Mouse (Mus musculus) CH12.LX (cell line): ENCODE data around the gene Fkbp7. TPM values are rescaled to one million over a fixed set of nuclear protein-coding genes. Genes with fewer than 3 reads are reported as not detected.
A peak's percentile ranks its signal among the peaks of the same experiment; 100 is the strongest.

Source experiments
- DNase-seq: peaks from one replicate; pipeline ENCODE4 v3.0.0-alpha.2; 2013; ENCODE audit errors: extremely low read depth
- H3K27ac ChIP-seq: 2 replicates; pipeline ENCODE4 v1.5.1; 2012; ENCODE audit warnings: low read depth, mild to moderate bottlenecking, control low read depth, moderate library complexity; ENCODE audit not compliant: insufficient read depth
- H3K27me3 ChIP-seq: replicated peaks from 2 replicates; pipeline ENCODE3; 2012; ENCODE audit warnings: inconsistent platforms
- H3K36me3 ChIP-seq, 2 experiments: replicated peaks in 1 of 2; 2 replicates each; pipeline versions ENCODE3 to v1.6.1; 2012; ENCODE audit warnings: inconsistent platforms in 1 of 2, low read length in 1 of 2, mild to moderate bottlenecking in 1 of 2, mixed read lengths in 1 of 2, moderate library complexity in 1 of 2; ENCODE audit not compliant: control insufficient read depth in 1 of 2, insufficient read depth in 1 of 2
- H3K4me1 ChIP-seq, 2 experiments: 2 replicates each; pipeline ENCODE4 v1.6.1; 2012; ENCODE audit warnings: inconsistent platforms in 1 of 2, moderate library complexity in 1 of 2; ENCODE audit not compliant: insufficient read depth in 2 of 2, control insufficient read depth in 1 of 2
- H3K4me2 ChIP-seq: 2 replicates; pipeline ENCODE4 v1.6.1; 2012; ENCODE audit warnings: low read depth, mild to moderate bottlenecking, control low read depth; ENCODE audit not compliant: poor library complexity, insufficient read depth, severe bottlenecking
- H3K4me3 ChIP-seq, 3 experiments: fragments of 150-350 bp in 1 of 3; sonication (generic) in 1 of 3; replicated peaks in 1 of 3; 2 replicates each; pipeline versions ENCODE3 to v1.5.1; 2011 to 2012; ENCODE audit warnings: low read depth in 2 of 3, low read length in 2 of 3, mild to moderate bottlenecking in 2 of 3, moderate library complexity in 2 of 3, control low read depth in 1 of 3, improper control_type of control experiment in 1 of 3, inconsistent platforms in 1 of 3, mixed read lengths in 1 of 3; ENCODE audit not compliant: poor library complexity in 1 of 3
- H3K79me2 ChIP-seq: replicated peaks from 2 replicates; pipeline ENCODE4 v1.6.1; 2012; ENCODE audit warnings: mild to moderate bottlenecking, moderate library complexity; ENCODE audit not compliant: control insufficient read depth, poor library complexity, insufficient read depth, severe bottlenecking; ENCODE audit errors: extremely low read depth
- H3K9ac ChIP-seq: 2 replicates; pipeline ENCODE4 v1.6.1; 2012; ENCODE audit warnings: low read depth, mild to moderate bottlenecking, control low read depth, moderate library complexity; ENCODE audit not compliant: insufficient read depth
- H3K9me3 ChIP-seq: replicated peaks from 2 replicates; pipeline ENCODE3; 2012; ENCODE audit warnings: low read length, inconsistent platforms, mixed read lengths
- BHLHE40 ChIP-seq: IDR thresholded peaks from 2 replicates; pipeline ENCODE4 v1.6.1; 2011; ENCODE audit warnings: mild to moderate bottlenecking, low read depth, low read length, improper control_type of control experiment
- CHD1 ChIP-seq: IDR thresholded peaks from 2 replicates; pipeline ENCODE4 v1.6.1; 2012; ENCODE audit warnings: low read depth, low read length, improper control_type of control experiment, inconsistent platforms
- CHD2 ChIP-seq: IDR thresholded peaks from 2 replicates; pipeline ENCODE4 v1.6.1; 2011; ENCODE audit warnings: low read length, improper control_type of control experiment
- CTCF ChIP-seq, 2 experiments: IDR thresholded peaks in 1 of 2; conservative IDR thresholded peaks in 1 of 2; 2 replicates each; pipeline ENCODE4 v1.5.1; 2011 to 2012; ENCODE audit warnings: low read depth in 2 of 2, low read length in 2 of 2, improper control_type of control experiment in 1 of 2, inconsistent platforms in 1 of 2, mild to moderate bottlenecking in 1 of 2, moderate library complexity in 1 of 2
- E2F4 ChIP-seq: IDR thresholded peaks from 2 replicates; pipeline ENCODE4 v1.6.1; 2011; ENCODE audit warnings: low read depth, low read length, improper control_type of control experiment; ENCODE audit not compliant: insufficient replicate concordance
- ELF1 ChIP-seq: IDR thresholded peaks from 2 replicates; pipeline ENCODE4 v1.6.1; 2014; ENCODE audit warnings: low read depth, mild to moderate bottlenecking, inconsistent platforms, low read length, improper control_type of control experiment
- EP300 ChIP-seq: IDR thresholded peaks from 2 replicates; pipeline ENCODE4 v1.6.1; 2011; ENCODE audit warnings: low read length, improper control_type of control experiment
- ETS1 ChIP-seq: conservative IDR thresholded peaks from 2 replicates; pipeline ENCODE4 v1.6.1; 2012; ENCODE audit warnings: low read depth, mild to moderate bottlenecking, inconsistent platforms, low read length, improper control_type of control experiment, moderate library complexity
- HCFC1 ChIP-seq: IDR thresholded peaks from 2 replicates; pipeline ENCODE4 v1.6.1; 2012; ENCODE audit warnings: low read depth, mild to moderate bottlenecking, inconsistent platforms, low read length, improper control_type of control experiment
- IRF4 ChIP-seq: IDR thresholded peaks from 2 replicates; pipeline ENCODE4 v1.6.1; 2014; ENCODE audit warnings: low read depth, mild to moderate bottlenecking, inconsistent platforms, low read length, improper control_type of control experiment
- JUND ChIP-seq: conservative IDR thresholded peaks from 2 replicates; pipeline ENCODE4 v1.6.1; 2011; ENCODE audit warnings: low read depth, low read length, improper control_type of control experiment
- KAT2A ChIP-seq: IDR thresholded peaks from 2 replicates; pipeline ENCODE4 v1.6.1; 2012; ENCODE audit warnings: low read length, improper control_type of control experiment, inconsistent platforms; ENCODE audit not compliant: insufficient replicate concordance
- MAFK ChIP-seq: IDR thresholded peaks from 2 replicates; pipeline ENCODE4 v1.6.1; 2011; ENCODE audit warnings: low read length, improper control_type of control experiment; ENCODE audit not compliant: insufficient replicate concordance
- MAX ChIP-seq: IDR thresholded peaks from 2 replicates; pipeline ENCODE4 v1.6.1; 2011; ENCODE audit warnings: low read length, improper control_type of control experiment
- MAZ ChIP-seq: IDR thresholded peaks from 2 replicates; pipeline ENCODE4 v1.6.1; 2012; ENCODE audit warnings: low read depth, mild to moderate bottlenecking, inconsistent platforms, low read length, improper control_type of control experiment, moderate library complexity
- NELFE ChIP-seq: IDR thresholded peaks from 2 replicates; pipeline ENCODE4 v1.6.1; 2011; ENCODE audit warnings: low read depth, low read length, improper control_type of control experiment
- NRF1 ChIP-seq: IDR thresholded peaks from 2 replicates; pipeline ENCODE4 v1.6.1; 2014; ENCODE audit warnings: low read depth, mild to moderate bottlenecking, inconsistent platforms, low read length, improper control_type of control experiment, moderate library complexity
- POLR2AphosphoS2 ChIP-seq: IDR thresholded peaks from 2 replicates; pipeline ENCODE4 v1.6.1; 2011; ENCODE audit warnings: low read depth, low read length, improper control_type of control experiment
- RAD21 ChIP-seq: IDR thresholded peaks from 2 replicates; pipeline ENCODE4 v1.6.1; 2011; ENCODE audit warnings: low read depth, mild to moderate bottlenecking, low read length, improper control_type of control experiment, moderate library complexity
- RCOR1 ChIP-seq: conservative IDR thresholded peaks from 2 replicates; pipeline ENCODE4 v1.6.1; 2012; ENCODE audit warnings: low read depth, mild to moderate bottlenecking, inconsistent platforms, low read length, improper control_type of control experiment
- SMC3 ChIP-seq: IDR thresholded peaks from 2 replicates; pipeline ENCODE4 v1.6.1; 2011; ENCODE audit warnings: low read depth, low read length, improper control_type of control experiment
- TBP ChIP-seq: conservative IDR thresholded peaks from 2 replicates; pipeline ENCODE4 v1.6.1; 2011; ENCODE audit warnings: low read depth, low read length, improper control_type of control experiment
- USF2 ChIP-seq: conservative IDR thresholded peaks from 2 replicates; pipeline ENCODE4 v1.6.1; 2011; ENCODE audit warnings: low read depth, low read length, improper control_type of control experiment
- ZC3H11A ChIP-seq: IDR thresholded peaks from 2 replicates; pipeline ENCODE4 v1.6.1; 2012; ENCODE audit warnings: low read depth, mild to moderate bottlenecking, inconsistent platforms, low read length, improper control_type of control experiment
- ZKSCAN1 ChIP-seq: IDR thresholded peaks from 2 replicates; pipeline ENCODE4 v1.6.1; 2012; ENCODE audit warnings: low read depth, inconsistent platforms, low read length, improper control_type of control experiment, borderline replicate concordance
- dilution Hi-C: fragments of 300-500 bp; cut with MboI; formaldehyde crosslinking; loops from 2 replicates; pipeline ENCODE4 v1.14.3; 2020; ENCODE audit warnings: low sequenced_read_pairs; ENCODE audit not compliant: extremely low pct_unique_long_range_greater_than_20kb, extremely low pct_ligation_motif_present
- in situ Hi-C: fragments of 300-500 bp; cut with MboI; formaldehyde crosslinking; loops from 3 replicates; pipeline ENCODE4 v1.14.3; 2019; ENCODE audit warnings: low sequenced_read_pairs, low pct_ligation_motif_present, low pct_unique_long_range_greater_than_20kb, mixed read lengths
- polyA plus RNA-seq: library from polyadenylated mRNA; unstranded; fragments of >175 nt; gene quantifications from 2 replicates; pipeline ENCODE4 v1.2.1, GENCODE M21; 2012; ENCODE audit warnings: low read depth; ENCODE audit not compliant: insufficient read length
- total RNA-seq, 2 experiments: library from RNA; depleted of rRNA; stranded (reverse); fragments of 300-350 nt in 1 of 2; fragments of >200 nt in 1 of 2; gene quantifications; 2 replicates each; pipeline ENCODE4 v1.2.3; 2012 to 2014

Fkbp7 gene
- total and polyA plus RNA-seq, 3 experiments: 1.5 to 1.7 (median 1.5) TPM

DNA sequence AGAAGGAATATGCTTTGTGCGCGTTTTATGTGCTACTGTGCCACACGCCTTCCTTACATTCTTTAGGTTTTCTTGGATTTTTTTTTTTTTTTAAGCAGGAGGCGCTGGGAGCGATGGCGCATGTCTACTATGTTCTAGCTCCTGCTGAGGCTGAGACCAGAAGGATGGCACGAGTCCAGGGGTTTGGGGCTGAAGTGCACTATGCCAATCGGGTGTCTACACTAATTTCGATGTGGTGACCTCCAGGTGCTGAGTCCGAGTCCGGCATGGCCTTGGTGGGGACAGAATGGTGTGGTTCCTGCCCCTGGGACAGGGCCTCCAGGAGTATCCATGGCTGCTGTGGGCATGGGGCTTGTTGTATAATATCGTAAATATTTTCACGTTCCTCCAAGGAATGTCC is 14.4 kb downstream of the Fkbp7 start:
- H3K27ac ChIP-seq: no peak overlapping the region
- no peaks in the 10 kb centered on the region for H3K79me2 ChIP-seq
- dilution Hi-C loops: no loop called here
- no peaks in the 10 kb centered on the region for H3K27me3 ChIP-seq
- no peak for TF ChIP-seq EP300
- TF ChIP-seq RCOR1: no peak
- TF ChIP-seq TBP: no peak
- TF ChIP-seq MAFK: no peak
- TF ChIP-seq ZC3H11A: no peak
- TF ChIP-seq ZKSCAN1: no peak
- TF ChIP-seq SMC3: no peak
- no peak for TF ChIP-seq RAD21
- no peak for TF ChIP-seq HCFC1
- no peak for TF ChIP-seq CHD2
- no peak for TF ChIP-seq NELFE
- TF ChIP-seq JUND: no peak
- no peak for TF ChIP-seq ETS1
- TF ChIP-seq KAT2A: no peak
- no peak for TF ChIP-seq BHLHE40
- TF ChIP-seq POLR2AphosphoS2: no peak
- TF ChIP-seq E2F4: no peak
- no peak for TF ChIP-seq USF2
- H3K9me3 ChIP-seq: no peaks in the 10 kb centered on the region
- H3K4me1 ChIP-seq: 0 out of 4 replicates have a peak, but pooled peaks cover 0 to 2% of the 10 kb centered on the region in 2 experiments
- H3K4me2 ChIP-seq: no peak overlapping the region
- DNase-seq: no peak
- H3K36me3 ChIP-seq: peaks cover 0 to 13% of the 10 kb centered on the region in 2 experiments
- no peak overlapping the region for H3K9ac ChIP-seq
- H3K4me3 ChIP-seq: no peak overlapping the region
- in situ Hi-C loops: no loop called here

DNA sequence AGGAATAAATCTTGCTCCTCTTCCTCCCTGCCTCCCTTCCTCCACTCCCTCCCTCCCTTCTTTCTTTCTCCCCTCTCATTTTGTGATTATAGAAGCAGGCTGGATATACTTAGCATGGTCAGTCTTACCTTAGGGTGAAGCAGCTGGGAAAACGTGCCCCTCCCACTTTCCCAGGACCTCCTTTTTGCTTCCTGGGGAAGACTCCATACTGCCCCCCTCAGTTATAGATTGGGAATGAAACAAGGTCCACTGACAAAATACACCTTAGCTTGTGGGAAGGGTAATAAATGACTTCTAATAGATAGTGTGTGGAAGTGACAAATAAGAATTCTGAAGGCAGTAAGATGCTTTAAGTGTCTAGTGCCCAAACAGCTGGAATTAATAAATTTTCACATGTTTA is 16.9 kb downstream of the Fkbp7 start:
- no peaks in the 10 kb centered on the region for H3K79me2 ChIP-seq
- DNase-seq: no peak
- H3K4me3 ChIP-seq: no peak overlapping the region
- H3K9ac ChIP-seq: no peak overlapping the region
- H3K4me1 ChIP-seq: 0 out of 4 replicates have a peak, but pooled peaks cover 0 to 2% of the 10 kb centered on the region in 2 experiments
- H3K27me3 ChIP-seq: no peaks in the 10 kb centered on the region
- H3K9me3 ChIP-seq: no peaks in the 10 kb centered on the region
- in situ Hi-C loops: no loop called here
- H3K4me2 ChIP-seq: peak overlapping the region; percentile 21; the same call in 1 of the 2 replicates
- TF ChIP-seq IRF4 (peak; percentile 35; the same call in 1 of the 2 replicates), RAD21 (peak; percentile 10), ELF1 (no peak), MAZ (0 out of 2 replicates have a peak, but pooled peaks have one; percentile 17), CHD1 (no peak), NRF1 (no peak), RCOR1 (no peak), MAX (no peak), CTCF (conservative IDR thresholded peaks at IDR 0.05 in 1 of 2, IDR thresholded peaks at IDR 0.05 in 1 of 2; ENCODE audit: low read depth in 2 of 2, low read length in 2 of 2) (peak; percentile 14 to 49; a peak in 2 of 4 replicates)
- TF ChIP-seq, all 38 proteins: peak for 4
- dilution Hi-C loops: no loop called here
- Histone ChIP-seq H3K36me3 (no peaks in the 10 kb centered on the region), H3K27ac (no peak overlapping the region)
